Mouse (Mus musculus): ENCODE measurements at regions not wholly inside any gene's neighbourhood (a gene's known extent, or its start where the extent isn't known, plus 50 kb on each side); places are given as distances from the start of the nearest gene placed in this dataset.

GRCm38 (mm10) chr1:12623158-12623557 is 1209.3 kb downstream of the A830018L16Rik start:
- WGBS: 89% methylated on average over 4 of the region's 4 CpGs
- Histone ChIP-seq H3K27ac (ENCODE audit: insufficient read depth, low read length) (no peak overlapping the region), H3K4me3 (replicated peaks; ENCODE audit: insufficient read depth, low read depth, low read length) (no peak overlapping the region), H3K4me1 (ENCODE audit: control insufficient read depth, insufficient read depth, low read length) (no peaks in the 10 kb centered on the region), H3K27me3 (ENCODE audit: control insufficient read depth, insufficient read depth, low read length) (no peaks in the 10 kb centered on the region)
- TF ChIP-seq POLR2A (IDR thresholded peaks at IDR 0.05; ENCODE audit: borderline replicate concordance, insufficient read depth, low read length): no peak
- TF ChIP-seq CTCF (IDR thresholded peaks at IDR 0.05; ENCODE audit: borderline replicate concordance, insufficient read depth, low read depth, low read length): no peak
- no peak for DNase-seq

GRCm38 (mm10) chr1:12633049-12633448 is 1219.1 kb downstream of the A830018L16Rik start:
- WGBS: 87% methylated on average over 3 of the region's 3 CpGs
- Histone ChIP-seq H3K27me3 (ENCODE audit: control insufficient read depth, insufficient read depth, low read length) (no peaks in the 10 kb centered on the region), H3K4me3 (replicated peaks; ENCODE audit: insufficient read depth, low read depth, low read length) (no peak overlapping the region), H3K27ac (ENCODE audit: insufficient read depth, low read length) (no peak overlapping the region), H3K4me1 (ENCODE audit: control insufficient read depth, insufficient read depth, low read length) (no peaks in the 10 kb centered on the region)
- DNase-seq: no peak
- TF ChIP-seq POLR2A (IDR thresholded peaks at IDR 0.05; ENCODE audit: borderline replicate concordance, insufficient read depth, low read length): no peak

- H3K27ac ChIP-seq (ENCODE audit: insufficient read depth, low read length): no peak overlapping the region
- TF ChIP-seq POLR2A (IDR thresholded peaks at IDR 0.05; ENCODE audit: borderline replicate concordance, insufficient read depth, low read length) (no peak), CTCF (IDR thresholded peaks at IDR 0.05; ENCODE audit: borderline replicate concordance, insufficient read depth, low read depth, low read length) (no peak)
- DNase-seq: no peak
- no peaks in the 10 kb centered on the region for H3K27me3 ChIP-seq (ENCODE audit: control insufficient read depth, insufficient read depth, low read length)
- H3K4me3 ChIP-seq (replicated peaks; ENCODE audit: insufficient read depth, low read depth, low read length): no peak overlapping the region
- H3K4me1 ChIP-seq (ENCODE audit: control insufficient read depth, insufficient read depth, low read length): no peaks in the 10 kb centered on the region
- WGBS: 26% methylated on average over 9 of the region's 9 CpGs
These were observed 1222.6 kb downstream of the A830018L16Rik start for GRCm38 (mm10) chr1:12636326-12637147.

GRCm38 (mm10) chr1:12640983-12641382 is 1227.1 kb downstream of the A830018L16Rik start:
- Histone ChIP-seq H3K27me3 (ENCODE audit: control insufficient read depth, insufficient read depth, low read length) (no peaks in the 10 kb centered on the region), H3K4me3 (replicated peaks; ENCODE audit: insufficient read depth, low read depth, low read length) (no peak overlapping the region), H3K27ac (ENCODE audit: insufficient read depth, low read length) (no peak overlapping the region), H3K4me1 (ENCODE audit: control insufficient read depth, insufficient read depth, low read length) (no peaks in the 10 kb centered on the region)
- DNase-seq: peak in 1 of 2 experiments; percentile 16
- WGBS: 8% methylated on average over 4 of the region's 4 CpGs
- no peak for TF ChIP-seq POLR2A (IDR thresholded peaks at IDR 0.05; ENCODE audit: borderline replicate concordance, insufficient read depth, low read length)
- no peak for TF ChIP-seq CTCF (IDR thresholded peaks at IDR 0.05; ENCODE audit: borderline replicate concordance, insufficient read depth, low read depth, low read length)
